Mouse (Mus musculus) C2C12 (cell line): ENCODE measurements around the gene Hoxa3. TPM values are rescaled to one million over a fixed set of nuclear protein-coding genes. Genes with fewer than 3 reads are reported as not detected.

Experiments used
- H3K27me3 ChIP-seq: one replicate; pipeline ENCODE4 v1.6.1; 2011; ENCODE audit not compliant: control insufficient read depth, insufficient read depth, insufficient read length
- H3K36me3 ChIP-seq: one replicate; pipeline ENCODE4 v1.6.1; 2011; ENCODE audit not compliant: control insufficient read depth, insufficient read depth
- H3K4me3 ChIP-seq: one replicate; pipeline ENCODE4 v1.5.1; 2011; ENCODE audit warnings: mild to moderate bottlenecking, control low read depth; ENCODE audit not compliant: poor library complexity, insufficient read depth, severe bottlenecking
- H3K79me2 ChIP-seq: one replicate; pipeline ENCODE4 v1.6.1; 2011; ENCODE audit not compliant: control insufficient read depth, insufficient read depth
- H3K79me3 ChIP-seq: one replicate; pipeline ENCODE4 v1.6.1; 2011; ENCODE audit warnings: low read depth, control low read depth
- H3ac ChIP-seq: one replicate; pipeline ENCODE3; 2011; ENCODE audit warnings: low read depth; ENCODE audit not compliant: control insufficient read depth, insufficient read length
- CEBPB ChIP-seq: IDR thresholded peaks from one replicate; pipeline ENCODE4 v1.6.1; 2011; ENCODE audit warnings: low read depth, mild to moderate bottlenecking, control low read depth, moderate library complexity
- CTCF ChIP-seq: IDR thresholded peaks from one replicate; pipeline ENCODE4 v1.5.1; 2011; ENCODE audit not compliant: control insufficient read depth, insufficient read depth, insufficient read length
- FOSL1 ChIP-seq: IDR thresholded peaks from one replicate; pipeline ENCODE4 v1.8.0; 2011; ENCODE audit warnings: mild to moderate bottlenecking, low read length; ENCODE audit not compliant: poor library complexity, insufficient read depth, severe bottlenecking
- MAX ChIP-seq: IDR thresholded peaks from one replicate; pipeline ENCODE4 v1.6.1; 2011; ENCODE audit warnings: mild to moderate bottlenecking, control low read depth
- MYOD1 ChIP-seq: IDR thresholded peaks from one replicate; pipeline ENCODE4 v1.6.1; 2011; ENCODE audit warnings: low read depth; ENCODE audit not compliant: control insufficient read depth, insufficient read length
- MYOG ChIP-seq: IDR thresholded peaks from one replicate; pipeline ENCODE4 v1.6.1; 2011; ENCODE audit not compliant: control insufficient read depth, insufficient read length; ENCODE audit errors: extremely low read depth
- USF1 ChIP-seq: IDR thresholded peaks from one replicate; pipeline ENCODE4 v1.6.1; 2011; ENCODE audit warnings: low read depth, mild to moderate bottlenecking, control low read depth, moderate library complexity
- polyA plus RNA-seq: library from polyadenylated mRNA; unstranded; fragments of >200 nt; fragmentation: generic; extraction: Trizol; gene quantifications from one replicate; pipeline ENCODE4 v1.2.1, GENCODE M21; 2012; ENCODE audit warnings: missing spikeins

Gene Hoxa3
- polyA plus RNA-seq, 1 experiment, result 0.67 TPM

- no peaks in the 10 kb centered on the region for H3K79me3 ChIP-seq
- no peaks in the 10 kb centered on the region for H3K79me2 ChIP-seq
- H3ac ChIP-seq, result no peak overlapping the region
- no peaks in the 10 kb centered on the region for H3K27me3 ChIP-seq
- TF ChIP-seq CEBPB (no peak), FOSL1 (no peak), MAX (no peak), MYOG (no peak), USF1 (no peak), CTCF (no peak), MYOD1 (no peak)
- no peak overlapping the region for H3K4me3 ChIP-seq
- H3K36me3 ChIP-seq, result peaks cover 6% of the 10 kb centered on the region
Observed at GRCm38 (mm10) chr6:52168191-52169055, 44.7 kb downstream of the Hoxa3 start.

GRCm38 (mm10) chr6:52167736-52168161, 45.4 kb downstream of the Hoxa3 start:
- Histone ChIP-seq H3K4me3 (no peak overlapping the region), H3K79me2 (peaks cover 3% of the 10 kb centered on the region), H3K79me3 (peaks cover 3% of the 10 kb centered on the region), H3ac (no peak overlapping the region), H3K27me3 (no peaks in the 10 kb centered on the region), H3K36me3 (peaks cover 12% of the 10 kb centered on the region)
- TF ChIP-seq CTCF (no peak), MYOD1 (no peak)

GRCm38 (mm10) chr6:52167176-52167575, 46.0 kb downstream of the Hoxa3 start:
- Histone ChIP-seq H3K4me3 (no peak overlapping the region), H3K79me3 (peaks cover 5% of the 10 kb centered on the region), H3K79me2 (peaks cover 8% of the 10 kb centered on the region), H3ac (no peak overlapping the region), H3K36me3 (peaks cover 17% of the 10 kb centered on the region), H3K27me3 (no peaks in the 10 kb centered on the region)
- TF ChIP-seq USF1, result no peak

GRCm38 (mm10) chr6:52166431-52167077, 46.6 kb downstream of the Hoxa3 start:
- Histone ChIP-seq H3K27me3 (no peaks in the 10 kb centered on the region), H3K4me3 (no peak overlapping the region)
- TF ChIP-seq USF1 (no peak), MYOD1 (no peak), MAX (no peak), FOSL1 (no peak), CTCF (no peak), MYOG (no peak), CEBPB (no peak)

DNA sequence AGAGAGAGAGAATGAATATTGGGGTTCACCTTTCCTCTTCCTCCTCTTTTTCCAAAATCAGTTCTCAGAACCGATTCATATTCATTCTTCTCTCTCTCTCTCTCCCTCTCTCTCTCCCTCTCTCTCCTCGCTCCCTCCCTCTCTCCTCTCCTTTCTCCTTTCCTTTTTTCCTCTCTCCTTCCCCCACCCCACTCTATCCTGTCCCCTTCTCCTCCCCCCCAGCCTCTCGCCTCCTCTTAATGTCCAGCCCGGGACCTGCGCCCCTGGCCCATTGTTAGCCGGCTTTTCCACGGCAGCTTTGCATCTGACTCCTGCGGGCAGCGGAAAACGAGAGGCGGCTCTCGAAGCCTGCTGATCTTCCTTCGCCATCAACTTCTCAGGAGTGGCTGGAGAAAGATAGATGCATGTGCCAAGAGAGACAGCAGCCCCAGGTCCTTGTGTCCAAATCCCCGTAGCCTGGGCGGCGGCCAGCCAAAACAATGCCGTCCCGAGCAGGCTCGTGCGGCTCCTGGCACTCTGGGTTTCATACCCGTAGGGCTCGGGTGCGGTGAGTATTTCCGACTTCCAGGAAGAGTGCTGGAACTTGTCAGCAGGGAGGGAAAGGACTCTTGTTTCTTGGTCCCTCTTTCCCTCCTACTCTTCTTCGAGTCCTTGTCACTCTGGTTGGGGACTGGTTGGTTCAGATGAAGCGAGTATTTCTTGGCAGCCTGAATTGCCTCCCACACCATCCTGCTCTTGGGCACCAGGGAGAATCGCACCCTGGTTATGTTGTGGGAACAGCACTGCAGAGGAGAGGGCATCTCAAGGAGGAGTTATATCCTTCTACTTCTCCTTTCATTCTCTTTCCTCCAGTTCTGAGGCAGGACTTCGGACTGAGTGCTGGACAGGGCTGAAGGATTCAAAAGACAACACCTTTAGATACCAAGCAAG, 47.4 kb downstream of the Hoxa3 start:
- Histone ChIP-seq H3K27me3 (no peaks in the 10 kb centered on the region), H3K79me2 (peaks cover 21% of the 10 kb centered on the region), H3ac (no peak overlapping the region), H3K4me3 (no peak overlapping the region), H3K79me3 (peaks cover 10% of the 10 kb centered on the region), H3K36me3 (peaks cover 22% of the 10 kb centered on the region)
- TF ChIP-seq CTCF (no peak), MAX (no peak), USF1 (no peak), MYOD1 (no peak), MYOG (no peak), CEBPB (no peak), FOSL1 (no peak)

More at GRCm38 (mm10) chr6:52166431-52167077, 46.6 kb downstream of the Hoxa3 start:
- peaks cover 8% of the 10 kb centered on the region for H3K79me3 ChIP-seq
- no peak overlapping the region for H3ac ChIP-seq
- H3K36me3 ChIP-seq, result peaks cover 22% of the 10 kb centered on the region
- H3K79me2 ChIP-seq, result peaks cover 14% of the 10 kb centered on the region
